Mouse (Mus musculus): ENCODE results near the gene Oas3.

DNA sequence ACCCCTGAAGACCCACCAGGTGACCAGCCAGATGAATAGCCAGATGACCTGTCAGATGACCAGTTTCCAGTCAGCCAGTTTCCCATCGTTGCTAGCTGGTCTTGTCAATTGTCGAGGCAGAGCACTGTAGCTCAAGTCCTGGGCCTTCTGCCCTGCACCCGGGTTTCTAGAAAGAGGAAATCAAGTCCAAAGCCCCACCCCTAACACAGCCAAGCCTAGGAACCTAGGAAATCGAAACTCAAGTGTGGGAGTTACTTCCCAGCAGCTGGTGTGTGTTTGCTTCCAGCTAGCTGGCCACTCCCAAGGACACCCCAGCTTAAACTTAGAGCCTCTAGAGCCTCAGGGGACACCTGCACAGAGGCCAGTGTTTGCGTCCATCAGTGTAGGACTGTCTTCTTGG, 27.8 kb downstream of the Oas3 start, which contains the start of gene Oas2:
- TF ChIP-seq CTCF (IDR thresholded peaks at IDR 0.05): no peak
- TF ChIP-seq POLR2A (IDR thresholded peaks at IDR 0.05; ENCODE audit: insufficient read depth, low read depth, low read length): peak; percentile 66
- TF ChIP-seq EP300 (IDR thresholded peaks at IDR 0.05; ENCODE audit: insufficient read depth, low read depth, low read length): 0 out of 2 replicates have a peak, but pooled peaks have one; percentile 37

Measured in heart, adult 2 months (tissue).